Mouse (Mus musculus) erythroblast, adult 5-6 weeks (primary cell): ENCODE results near the gene Prtg. TPM values are rescaled to one million over a fixed set of nuclear protein-coding genes. Genes with fewer than 3 reads are reported as not detected.

ENCODE experiments used
- ATAC-seq: replicated peaks from 2 replicates; pipeline ENCODE4 v1.8.0; 2016; ENCODE audit warnings: moderate number of reproducible peaks, mild to moderate bottlenecking, moderate TSS enrichment, inconsistent platforms; ENCODE audit not compliant: poor library complexity, low FRiP score, severe bottlenecking
- total RNA-seq, 2 experiments: library from RNA; stranded (forward) in 1 of 2; stranded (reverse) in 1 of 2; fragments of 150-400 nt in 1 of 2; fragments of 200-764, 138-1000 nt in 1 of 2; gene quantifications; 2 replicates each; pipeline versions ENCODE4 v1.2.3 to v1.2.4; 2015 to 2017; ENCODE audit warnings: low replicate concordance in 2 of 2

The Prtg gene
- total RNA-seq, 2 experiments from 2014 or later: not detected

DNA sequence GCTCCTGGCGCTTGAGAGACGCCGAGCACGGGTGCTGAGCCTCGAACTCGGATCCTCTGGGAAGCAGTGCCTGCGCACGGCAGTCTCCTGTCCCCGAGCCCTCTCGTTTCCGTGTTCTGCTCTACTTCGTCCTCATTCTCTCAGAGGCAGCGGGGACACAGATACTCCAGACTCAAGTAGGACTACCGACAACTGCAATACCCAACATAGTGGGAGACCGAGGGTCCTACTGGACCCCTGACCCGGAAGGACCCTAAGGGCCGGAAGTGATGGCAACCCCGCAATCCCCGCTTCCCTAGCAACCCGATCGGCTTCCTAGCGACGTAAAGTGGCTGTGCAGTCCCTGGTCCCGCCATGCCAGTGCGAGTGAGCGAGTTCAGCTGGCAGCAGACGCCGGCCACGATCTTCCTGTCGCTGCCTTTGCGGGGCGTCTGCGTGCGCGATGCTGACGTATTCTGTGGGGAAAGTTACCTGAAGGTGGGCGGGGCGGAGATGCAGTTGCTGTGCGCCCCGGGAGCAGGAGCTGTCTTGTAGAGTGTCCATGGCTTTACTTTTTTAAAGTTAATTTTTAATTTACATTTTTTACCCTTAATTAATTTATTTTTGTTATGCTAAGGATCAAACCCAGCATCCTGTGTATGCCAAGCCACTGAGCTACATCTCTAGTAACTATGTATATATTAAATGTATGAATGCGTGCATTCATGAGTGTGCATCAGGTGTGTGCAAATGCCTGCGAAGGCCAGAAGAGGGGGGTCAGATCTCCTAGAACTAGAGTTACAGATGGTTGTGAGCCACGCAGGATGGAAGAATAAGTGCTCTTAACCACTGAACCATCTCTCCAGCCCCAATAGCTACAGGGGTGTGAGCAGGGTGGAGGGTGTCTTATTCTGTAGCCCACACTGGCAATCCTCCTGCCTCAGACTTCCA, 152.1 kb downstream of the Prtg start, which contains the start of the genes Dyx1c1 and Gm44503:
Gene Dyx1c1 (plus strand): TSS at position 265 of the 930 bp plus-strand sequence.
Gene Gm44503 (plus strand): TSS at position 332 of the 930 bp plus-strand sequence.
- no peak; the same call in 1 of the 2 replicates for ATAC-seq

GRCm38 (mm10) chr9:72961346-72961745, 154.7 kb downstream of the Prtg start:
- ATAC-seq: no peak

DNA sequence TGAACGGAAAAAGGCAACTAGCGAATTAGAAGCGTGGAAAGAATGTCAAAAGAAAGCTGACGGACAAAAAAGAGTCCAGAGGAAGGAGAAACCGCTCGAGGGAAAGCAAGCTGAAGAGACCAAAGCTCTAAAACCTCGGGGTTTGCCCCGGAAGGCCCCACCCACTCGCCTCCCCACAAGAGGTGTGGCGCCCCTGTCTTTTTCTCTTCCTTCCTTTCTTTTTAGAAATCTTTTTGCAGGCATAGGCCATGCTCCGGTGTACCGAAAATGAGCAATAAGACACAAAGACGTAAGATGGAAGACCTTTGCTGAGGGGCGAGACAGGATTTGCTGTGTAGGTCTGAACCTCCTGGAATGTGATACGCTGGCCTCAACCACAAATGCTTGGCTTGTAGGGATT, 155.3 kb downstream of the Prtg start:
- ATAC-seq: no peak

Other genes starting within 250 kb of the Prtg start
- 37.6 and 48.2 TPM in 2 replicates for gene Nedd4, start 144.5 kb upstream of the Prtg start, total RNA-seq (2015; ENCODE audit: low replicate concordance)
- 51.9 and 56.2 TPM in 2 replicates for gene Nedd4, start 144.5 kb upstream of the Prtg start, total RNA-seq (2017; ENCODE audit: low replicate concordance)
- not detected in 2 replicates for gene Pygo1, start 118.8 kb downstream of the Prtg start, total RNA-seq (2015; ENCODE audit: low replicate concordance)
- gene Pygo1, start 118.8 kb downstream of the Prtg start, total RNA-seq (2017; ENCODE audit: low replicate concordance): not detected in 2 replicates
- gene Dyx1c1, start 151.9 kb downstream of the Prtg start, total RNA-seq (2015; ENCODE audit: low replicate concordance): not detected in 2 replicates
- not detected in 2 replicates for gene Dyx1c1, start 151.9 kb downstream of the Prtg start, total RNA-seq (2017; ENCODE audit: low replicate concordance)
- gene Gm44503, start 152.0 kb downstream of the Prtg start, total RNA-seq (2015; ENCODE audit: low replicate concordance): not detected in 2 replicates
- gene Gm44503, start 152.0 kb downstream of the Prtg start, total RNA-seq (2017; ENCODE audit: low replicate concordance): not detected in 2 replicates
- 2.5 and 4.6 TPM in 2 replicates for gene Ccpg1os, start 178.5 kb downstream of the Prtg start, total RNA-seq (2015; ENCODE audit: low replicate concordance)
- 0.94 and 6.7 TPM in 2 replicates for gene Ccpg1os, start 178.5 kb downstream of the Prtg start, total RNA-seq (2017; ENCODE audit: low replicate concordance)
- gene Ccpg1, start 178.6 kb downstream of the Prtg start, total RNA-seq (2015; ENCODE audit: low replicate concordance): 42.7 and 47.0 TPM in 2 replicates
- gene Ccpg1, start 178.6 kb downstream of the Prtg start, total RNA-seq (2017; ENCODE audit: low replicate concordance): 88.7 and 93.5 TPM in 2 replicates
- gene Pigb, start 233.5 kb downstream of the Prtg start, total RNA-seq (2015; ENCODE audit: low replicate concordance): 4.0 and 4.6 TPM in 2 replicates
- 3.1 and 4.0 TPM in 2 replicates for gene Pigb, start 233.5 kb downstream of the Prtg start, total RNA-seq (2017; ENCODE audit: low replicate concordance)
- gene Rab27a, start 238.0 kb downstream of the Prtg start, total RNA-seq (2015; ENCODE audit: low replicate concordance): 21.7 and 22.2 TPM in 2 replicates
- gene Rab27a, start 238.0 kb downstream of the Prtg start, total RNA-seq (2017; ENCODE audit: low replicate concordance): 27.3 and 28.9 TPM in 2 replicates